Mouse (Mus musculus) MEL (cell line): ENCODE data around the gene Slc25a54.

ENCODE experiments used
- CTCF ChIP-seq, 3 experiments: IDR thresholded peaks in 2 of 3; conservative IDR thresholded peaks in 1 of 3; 2 replicates each; pipeline ENCODE4 v1.5.1; 2011 to 2012; ENCODE audit warnings: low read length in 3 of 3, low read depth in 2 of 3, mild to moderate bottlenecking in 2 of 3, improper control_type of control experiment in 1 of 3, inconsistent platforms in 1 of 3, mixed read lengths in 1 of 3, moderate library complexity in 1 of 3; ENCODE audit not compliant: control insufficient read depth in 1 of 3, insufficient read depth in 1 of 3, poor library complexity in 1 of 3, severe bottlenecking in 1 of 3
- TBP ChIP-seq: IDR thresholded peaks from 2 replicates; pipeline ENCODE4 v1.8.0; 2011; ENCODE audit warnings: low read depth, low read length, improper control_type of control experiment
- UBTF ChIP-seq: IDR thresholded peaks from 2 replicates; pipeline ENCODE4 v1.6.1; 2012; ENCODE audit warnings: low read depth, mild to moderate bottlenecking, inconsistent platforms, low read length, improper control_type of control experiment, moderate library complexity, borderline replicate concordance; ENCODE audit not compliant: insufficient read depth

DNA sequence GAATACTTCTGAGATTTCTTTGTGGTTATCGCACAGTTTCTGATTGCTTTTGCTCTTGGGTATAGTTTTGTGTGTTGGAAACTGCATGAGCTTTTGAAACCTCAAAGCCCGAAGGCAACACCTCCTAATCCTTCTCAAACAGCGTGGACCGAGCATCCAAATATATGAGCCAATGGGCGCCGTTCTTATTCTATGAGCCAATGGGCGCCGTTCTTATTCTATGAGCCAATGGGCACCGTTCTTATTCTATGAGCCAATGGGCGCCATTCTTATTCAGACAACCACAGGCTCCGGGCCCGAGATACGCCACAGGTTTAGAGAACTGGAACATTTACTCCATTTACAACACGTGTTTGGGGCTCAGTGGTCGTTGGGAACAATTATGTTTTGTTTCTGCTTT is 53.8 kb downstream of the Slc25a54 start:
- TF ChIP-seq CTCF (IDR thresholded peaks at IDR 0.05 in 2 of 3, conservative IDR thresholded peaks at IDR 0.05 in 1 of 3; ENCODE audit: control insufficient read depth in 1 of 3, insufficient read depth in 1 of 3, low read depth in 2 of 3, low read length in 3 of 3, poor library complexity in 1 of 3, severe bottlenecking in 1 of 3) (no peak), TBP (no peak), UBTF (no peak)
